Mouse (Mus musculus) MEL (cell line): ENCODE measurements around the gene Kif1bp. TPM values are rescaled to one million over a fixed set of nuclear protein-coding genes. Genes with fewer than 3 reads are reported as not detected.

Source experiments
- DNase-seq: peaks from one replicate; pipeline ENCODE4 v3.0.0; 2011; ENCODE audit warnings: low read depth, low spot score
- H3K27ac ChIP-seq: 2 replicates; pipeline ENCODE4 v1.5.1; 2012; ENCODE audit warnings: low read depth, mild to moderate bottlenecking, control low read depth, low read length, moderate library complexity; ENCODE audit not compliant: control insufficient read depth
- H3K27me3 ChIP-seq, 2 experiments: fragments of 150-350 bp in 1 of 2; sonication (generic) in 1 of 2; 2 replicates each; pipeline ENCODE4 v1.6.1; 2012; ENCODE audit warnings: low read length in 2 of 2, mild to moderate bottlenecking in 2 of 2, improper control_type of control experiment in 1 of 2, moderate library complexity in 1 of 2; ENCODE audit not compliant: insufficient read depth in 2 of 2, control insufficient read depth in 1 of 2
- H3K36me3 ChIP-seq, 2 experiments: 2 replicates each; pipeline ENCODE4 v1.6.1; 2012 to 2014; ENCODE audit warnings: low read length in 2 of 2, improper control_type of control experiment in 1 of 2, inconsistent platforms in 1 of 2, mild to moderate bottlenecking in 1 of 2; ENCODE audit not compliant: insufficient read depth in 2 of 2, control insufficient read depth in 1 of 2
- H3K4me1 ChIP-seq, 2 experiments: fragments of 150-350 bp in 1 of 2; sonication (generic) in 1 of 2; 2 replicates each; pipeline ENCODE4 v1.6.1; 2012; ENCODE audit warnings: low read length in 2 of 2, improper control_type of control experiment in 1 of 2, mild to moderate bottlenecking in 1 of 2; ENCODE audit not compliant: insufficient read depth in 2 of 2, control insufficient read depth in 1 of 2
- H3K4me3 ChIP-seq, 2 experiments: fragments of 150-350 bp in 1 of 2; sonication (generic) in 1 of 2; 2 replicates each; pipeline ENCODE4 v1.5.1; 2012; ENCODE audit warnings: low read depth in 2 of 2, low read length in 2 of 2, mild to moderate bottlenecking in 2 of 2, moderate library complexity in 2 of 2, control low read depth in 1 of 2, improper control_type of control experiment in 1 of 2; ENCODE audit not compliant: control insufficient read depth in 1 of 2, insufficient read depth in 1 of 2
- H3K79me2 ChIP-seq: 2 replicates; pipeline ENCODE4 v1.6.1; 2012; ENCODE audit warnings: mild to moderate bottlenecking, low read length, moderate library complexity; ENCODE audit not compliant: control insufficient read depth, poor library complexity, insufficient read depth
- H3K9ac ChIP-seq: 2 replicates; pipeline ENCODE4 v1.6.1; 2012; ENCODE audit warnings: low read depth, mild to moderate bottlenecking, control low read depth, low read length, moderate library complexity; ENCODE audit not compliant: control insufficient read depth, poor library complexity, severe bottlenecking
- H3K9me3 ChIP-seq: fragments of 150-350 bp; sonication (generic); replicated peaks from 2 replicates; pipeline ENCODE4 v1.6.1; 2012; ENCODE audit warnings: mild to moderate bottlenecking, low read length, improper control_type of control experiment, moderate library complexity; ENCODE audit not compliant: insufficient read depth
- BHLHE40 ChIP-seq: IDR thresholded peaks from 2 replicates; pipeline ENCODE4 v1.6.1; 2012; ENCODE audit warnings: low read depth, mild to moderate bottlenecking, inconsistent platforms, low read length, improper control_type of control experiment, borderline replicate concordance
- E2F4 ChIP-seq: IDR thresholded peaks from 2 replicates; pipeline ENCODE4 v1.6.1; 2011; ENCODE audit warnings: low read depth, low read length, improper control_type of control experiment, borderline replicate concordance
- ELF1 ChIP-seq: IDR thresholded peaks from 2 replicates; pipeline ENCODE4 v1.6.1; 2014; ENCODE audit warnings: low read depth, mild to moderate bottlenecking, inconsistent platforms, low read length, improper control_type of control experiment, moderate library complexity
- GABPA ChIP-seq: IDR thresholded peaks from 2 replicates; pipeline ENCODE4 v1.6.1; 2012; ENCODE audit warnings: low read depth, mild to moderate bottlenecking, inconsistent platforms, low read length, improper control_type of control experiment, moderate library complexity
- GATA1 ChIP-seq: IDR thresholded peaks from 2 replicates; pipeline ENCODE4 v1.6.1; 2011; ENCODE audit warnings: low read depth, low read length, improper control_type of control experiment
- MAZ ChIP-seq: IDR thresholded peaks from 2 replicates; pipeline ENCODE4 v1.6.1; 2012; ENCODE audit warnings: low read depth, mild to moderate bottlenecking, inconsistent platforms, low read length, improper control_type of control experiment
- MXI1 ChIP-seq: IDR thresholded peaks from 2 replicates; pipeline ENCODE4 v1.6.1; 2011; ENCODE audit warnings: mild to moderate bottlenecking, low read depth, low read length, improper control_type of control experiment
- MYC ChIP-seq: IDR thresholded peaks from 2 replicates; pipeline ENCODE4 v1.6.1; 2011; ENCODE audit warnings: low read depth, mild to moderate bottlenecking, low read length, improper control_type of control experiment, moderate library complexity
- NELFE ChIP-seq: IDR thresholded peaks from 2 replicates; pipeline ENCODE4 v1.6.1; 2011; ENCODE audit warnings: low read depth, low read length, improper control_type of control experiment
- POLR2A ChIP-seq, 2 experiments: IDR thresholded peaks; 2 replicates each; pipeline ENCODE4 v1.6.1; 2011 to 2012; ENCODE audit warnings: low read length in 2 of 2, mild to moderate bottlenecking in 2 of 2, control low read depth in 1 of 2, improper control_type of control experiment in 1 of 2, low read depth in 1 of 2, moderate library complexity in 1 of 2; ENCODE audit not compliant: control insufficient read depth in 1 of 2, insufficient read depth in 1 of 2, poor library complexity in 1 of 2
- POLR2AphosphoS5 ChIP-seq: IDR thresholded peaks from 2 replicates; pipeline ENCODE4 v1.6.1; 2012; ENCODE audit warnings: low read depth, borderline replicate concordance, mild to moderate bottlenecking, inconsistent platforms, low read length, moderate library complexity, mixed read lengths
- SIN3A ChIP-seq: IDR thresholded peaks from 2 replicates; pipeline ENCODE4 v1.6.1; 2012; ENCODE audit warnings: low read length, improper control_type of control experiment, inconsistent platforms
- SMC3 ChIP-seq: IDR thresholded peaks from 2 replicates; pipeline ENCODE4 v1.6.1; 2011; ENCODE audit warnings: low read depth, low read length, improper control_type of control experiment
- TAL1 ChIP-seq: IDR thresholded peaks from 2 replicates; pipeline ENCODE4 v1.6.1; 2012; ENCODE audit warnings: mild to moderate bottlenecking, inconsistent platforms, low read length, moderate library complexity, mixed read lengths
- TBP ChIP-seq: IDR thresholded peaks from 2 replicates; pipeline ENCODE4 v1.8.0; 2011; ENCODE audit warnings: low read depth, low read length, improper control_type of control experiment
- USF2 ChIP-seq, 2 experiments: IDR thresholded peaks; 2 replicates each; pipeline ENCODE4 v1.6.1; 2011 to 2012; ENCODE audit warnings: improper control_type of control experiment in 2 of 2, low read length in 2 of 2, borderline replicate concordance in 1 of 2, inconsistent platforms in 1 of 2, low read depth in 1 of 2, mild to moderate bottlenecking in 1 of 2; ENCODE audit not compliant: insufficient read depth in 1 of 2
- ZKSCAN1 ChIP-seq: IDR thresholded peaks from 2 replicates; pipeline ENCODE4 v1.6.1; 2012; ENCODE audit warnings: low read depth, mild to moderate bottlenecking, inconsistent platforms, low read length, improper control_type of control experiment, moderate library complexity
- ZMIZ1 ChIP-seq: IDR thresholded peaks from 2 replicates; pipeline ENCODE4 v1.6.1; 2012; ENCODE audit warnings: low read depth, mild to moderate bottlenecking, inconsistent platforms, low read length, improper control_type of control experiment, moderate library complexity
- polyA plus RNA-seq, 2 experiments: library from polyadenylated mRNA; stranded (reverse) in 1 of 2; unstranded in 1 of 2; fragments of >175 nt in 1 of 2; fragments of >200 nt in 1 of 2; gene quantifications; 2 replicates each; pipeline versions ENCODE4 v1.2.1 to v1.2.4; 2012; ENCODE audit warnings: low replicate concordance in 2 of 2, low read depth in 1 of 2; ENCODE audit not compliant: insufficient read length in 2 of 2, insufficient read depth in 1 of 2, missing spikeins in 1 of 2
- total RNA-seq: library from RNA; depleted of rRNA; stranded (reverse); fragments of 300-350 nt; gene quantifications from 2 replicates; pipeline ENCODE4 v1.2.3, GENCODE M21; 2012

The Kif1bp gene
- total and polyA plus RNA-seq, 3 experiments: 17.3 to 177 (median 24.7) TPM

DNA sequence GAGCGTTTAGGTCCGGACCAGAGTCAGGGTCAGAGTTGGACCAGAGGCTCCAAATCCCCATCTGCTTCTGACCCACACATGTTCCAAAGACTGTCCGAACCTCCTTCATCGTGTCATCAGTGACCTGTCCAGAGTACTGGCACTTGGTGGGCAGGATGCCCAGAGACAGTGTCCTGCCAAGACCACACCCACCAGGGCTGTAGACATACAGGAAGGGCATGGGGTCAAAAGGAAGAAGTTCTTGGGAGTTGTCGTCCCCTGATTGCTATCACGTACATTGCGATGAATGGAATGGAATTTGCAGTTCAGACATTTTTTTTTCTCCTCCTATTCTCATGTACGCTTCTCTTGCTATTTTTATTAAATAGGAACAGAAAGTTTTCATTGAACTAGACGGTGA, 48.1 kb downstream of the Kif1bp start:
- Histone ChIP-seq H3K36me3 (no peaks in the 10 kb centered on the region; a peak in 1 of 4 replicates), H3K4me1 (peaks cover 0 to 10% of the 10 kb centered on the region in 2 experiments; a peak in 2 of 4 replicates), H3K27ac (no peak overlapping the region), H3K4me3 (no peak overlapping the region), H3K9me3 (no peaks in the 10 kb centered on the region), H3K79me2 (no peaks in the 10 kb centered on the region), H3K27me3 (no peaks in the 10 kb centered on the region), H3K9ac (no peak overlapping the region)
- TF ChIP-seq MYC (no peak), TAL1 (no peak), SIN3A (no peak), GABPA (no peak), MXI1 (no peak), SMC3 (no peak), MAZ (no peak), POLR2A (IDR thresholded peaks at IDR 0.05; ENCODE audit: control insufficient read depth in 1 of 2, insufficient read depth in 1 of 2, low read depth in 1 of 2, low read length in 2 of 2, poor library complexity in 1 of 2) (no peak)
- no peak for DNase-seq

GRCm38 (mm10) chr10:62527351-62527750, 50.9 kb downstream of the Kif1bp start, which contains the start of gene Srgn:
TSS of gene Srgn (minus strand) at chr10:62527451.
- DNase-seq: no peak
- Histone ChIP-seq H3K79me2 (no peaks in the 10 kb centered on the region), H3K4me3 (no peak within 1 kb of the TSS), H3K4me1 (peaks cover 0 to 8% of the 10 kb centered on the region in 2 experiments; a peak in 2 of 4 replicates), H3K27me3 (no peaks in the 10 kb centered on the region), H3K36me3 (peaks cover 0 to under 1% of the 10 kb centered on the region in 2 experiments; a peak in 2 of 4 replicates), H3K9me3 (no peaks in the 10 kb centered on the region), H3K9ac (no peak within 1 kb of the TSS), H3K27ac (no peak within 1 kb of the TSS)
- no peak for TF ChIP-seq ZKSCAN1
- no peak for TF ChIP-seq ZMIZ1
- no peak for TF ChIP-seq SMC3
- no peak for TF ChIP-seq USF2 (IDR thresholded peaks at IDR 0.05; ENCODE audit: borderline replicate concordance in 1 of 2, insufficient read depth in 1 of 2, low read depth in 1 of 2, low read length in 2 of 2)
- TF ChIP-seq E2F4: no peak
- TF ChIP-seq ELF1: no peak
- no peak for TF ChIP-seq TBP
- no peak for TF ChIP-seq GATA1
- TF ChIP-seq NELFE: no peak
- no peak for TF ChIP-seq BHLHE40
- TF ChIP-seq POLR2AphosphoS5: no peak
